Mouse (Mus musculus) limb, embryonic 14.5 days (tissue): Measurements from ENCODE around the gene Arhgap9. TPM values are rescaled to one million over a fixed set of nuclear protein-coding genes. Genes with fewer than 3 reads are reported as not detected.

Experiments
- ATAC-seq: fragments of 200-750 bp; cut with Nextera tagmentation; 2 replicates; pipeline ENCODE4 v1.8.0; 2017; ENCODE audit warnings: low read depth, moderate number of reproducible peaks, moderate TSS enrichment; ENCODE audit not compliant: low FRiP score
- DNase-seq: peaks from one replicate; pipeline ENCODE4 v3.0.0-alpha.2; 2015; ENCODE audit warnings: low spot score
- H3K27ac ChIP-seq: fragments of 300-500 bp; sonication (generic); replicated peaks from 2 replicates; pipeline ENCODE4 v1.5.1; 2014; ENCODE audit warnings: low read depth, mild to moderate bottlenecking, low read length, moderate library complexity, mixed read lengths
- H3K27me3 ChIP-seq: fragments of 300-500 bp; sonication (generic); 2 replicates; pipeline ENCODE4 v1.6.1; 2014; ENCODE audit warnings: low read length, mixed read lengths; ENCODE audit not compliant: control insufficient read depth, insufficient read depth
- H3K36me3 ChIP-seq: fragments of 300-500 bp; sonication (generic); 2 replicates; pipeline ENCODE4 v1.6.1; 2014; ENCODE audit warnings: mild to moderate bottlenecking, low read length, moderate library complexity, mixed read lengths; ENCODE audit not compliant: control insufficient read depth, insufficient read depth
- H3K4me1 ChIP-seq: fragments of 300-500 bp; sonication (generic); 2 replicates; pipeline ENCODE4 v1.6.1; 2014; ENCODE audit warnings: antibody characterized with exemption, low read length, mixed read lengths; ENCODE audit not compliant: control insufficient read depth, insufficient read depth
- H3K4me2 ChIP-seq: fragments of 300-500 bp; sonication (generic); replicated peaks from 2 replicates; pipeline ENCODE4 v1.6.1; 2014; ENCODE audit warnings: low read depth, mild to moderate bottlenecking, low read length, moderate library complexity; ENCODE audit not compliant: severe bottlenecking
- H3K4me3 ChIP-seq: fragments of 300-500 bp; sonication (generic); replicated peaks from 2 replicates; pipeline ENCODE4 v1.5.1; 2014; ENCODE audit warnings: low read length
- H3K9ac ChIP-seq: fragments of 300-500 bp; sonication (generic); 2 replicates; pipeline ENCODE4 v1.6.1; 2014; ENCODE audit warnings: mild to moderate bottlenecking, low read depth, low read length, moderate library complexity; ENCODE audit not compliant: severe bottlenecking
- H3K9me3 ChIP-seq: fragments of 300-500 bp; sonication (generic); 2 replicates; pipeline ENCODE4 v1.6.1; 2016; ENCODE audit warnings: low read length; ENCODE audit not compliant: control insufficient read depth
- POLR2A ChIP-seq: fragments of 200-500 bp; IDR thresholded peaks from 2 replicates; pipeline ENCODE4 v1.8.0; 2012; ENCODE audit warnings: inconsistent platforms, mild to moderate bottlenecking, moderate library complexity, borderline replicate concordance; ENCODE audit not compliant: insufficient read depth, insufficient read length; ENCODE audit errors: extremely low read depth
- WGBS: fragments of 180-500 bp; shearing (Covaris S2); extraction: QIAGEN DNeasy Blood & Tissue Kit; methylation state at CpG from one replicate; pipeline ENCODE4 v1.1.7; 2014; 5-methylcytosine and 5-hydroxymethylcytosine counted together
- polyA plus RNA-seq, 2 experiments: library from polyadenylated mRNA; depleted of rRNA in 1 of 2; stranded (reverse) in 1 of 2; unstranded in 1 of 2; fragments of >200 nt; fragmentation: Nextera tagmentation in 1 of 2; extraction: Ambion mirVana in 1 of 2; gene quantifications; 2 replicates each; pipeline versions ENCODE4 v1.2.1 to v1.2.3; 2012 to 2014

Gene Arhgap9
- polyA plus RNA-seq, 2 experiments: 5.5 to 5.6 TPM

- Histone ChIP-seq H3K27me3 (peaks cover 23% of the 10 kb centered on the region), H3K4me2 (peak overlapping the region; percentile 96), H3K4me3 (peak overlapping the region; percentile 52), H3K9me3 (no peaks in the 10 kb centered on the region), H3K4me1 (peaks cover 8% of the 10 kb centered on the region; the same call in 1 of the 2 replicates), H3K27ac (no peak overlapping the region), H3K36me3 (peaks cover 16% of the 10 kb centered on the region), H3K9ac (peak overlapping the region; percentile 67)
- ATAC-seq (0 out of 2 replicates have a peak, but pooled peaks have one; percentile 14), DNase-seq (no peak)
- no peak for TF ChIP-seq POLR2A
- under 1% methylated on average over 48 of the region's 54 CpGs for WGBS
Measured at GRCm38 (mm10) chr10:127326017-127326801, 4.4 kb downstream of the Arhgap9 start.

GRCm38 (mm10) chr10:127326828-127327227 lies 5.1 kb downstream of the Arhgap9 start:
- ATAC-seq (no peak), DNase-seq (no peak)
- Histone ChIP-seq H3K27me3 (peaks cover 23% of the 10 kb centered on the region), H3K27ac (no peak overlapping the region), H3K9me3 (no peaks in the 10 kb centered on the region), H3K4me3 (peak overlapping the region; percentile 52), H3K9ac (peak overlapping the region; percentile 67), H3K4me1 (peaks cover 8% of the 10 kb centered on the region; the same call in 1 of the 2 replicates), H3K4me2 (peak overlapping the region; percentile 96), H3K36me3 (peaks cover 22% of the 10 kb centered on the region)
- WGBS: 6% methylated on average over 29 of the region's 29 CpGs
- no peak for TF ChIP-seq POLR2A

- no peak overlapping the region for H3K9ac ChIP-seq
- 0 out of 2 replicates have a peak overlapping the region, but pooled peaks have one; percentile 96 for H3K4me2 ChIP-seq
- DNase-seq: no peak
- peaks cover 8% of the 10 kb centered on the region; the same call in 1 of the 2 replicates for H3K4me1 ChIP-seq
- peak overlapping the region; percentile 52; the same call in 1 of the 2 replicates for H3K4me3 ChIP-seq
- 60% methylated on average over 18 of the region's 18 CpGs for WGBS
- peaks cover 29% of the 10 kb centered on the region for H3K36me3 ChIP-seq
- no peaks in the 10 kb centered on the region for H3K9me3 ChIP-seq
- no peak for ATAC-seq
- H3K27ac ChIP-seq: no peak overlapping the region
- TF ChIP-seq POLR2A: no peak
- peaks cover 23% of the 10 kb centered on the region for H3K27me3 ChIP-seq
Measured at GRCm38 (mm10) chr10:127327461-127328145, 5.8 kb downstream of the Arhgap9 start.

GRCm38 (mm10) chr10:127330212-127330611 lies 8.4 kb downstream of the Arhgap9 start:
- Histone ChIP-seq H3K36me3 (peaks cover 50% of the 10 kb centered on the region), H3K9ac (no peak overlapping the region), H3K27ac (no peak overlapping the region), H3K4me3 (no peak overlapping the region), H3K4me1 (peaks cover 8% of the 10 kb centered on the region; the same call in 1 of the 2 replicates), H3K9me3 (no peaks in the 10 kb centered on the region), H3K4me2 (no peak overlapping the region), H3K27me3 (peaks cover 23% of the 10 kb centered on the region)
- 77% methylated on average over 7 of the region's 7 CpGs for WGBS
- no peak for ATAC-seq
- TF ChIP-seq POLR2A: no peak
- no peak for DNase-seq

- no peak for TF ChIP-seq POLR2A
- Histone ChIP-seq H3K36me3 (peaks cover 71% of the 10 kb centered on the region), H3K9me3 (no peaks in the 10 kb centered on the region), H3K4me2 (no peak overlapping the region; the same call in 1 of the 2 replicates), H3K27ac (no peak overlapping the region), H3K9ac (no peak overlapping the region), H3K4me1 (no peaks in the 10 kb centered on the region), H3K27me3 (peaks cover 6% of the 10 kb centered on the region; the same call in 1 of the 2 replicates), H3K4me3 (no peak overlapping the region)
- WGBS: 45% methylated on average over 31 of the region's 31 CpGs
- DNase-seq (no peak), ATAC-seq (no peak)
Measured at GRCm38 (mm10) chr10:127332211-127332874, 10.6 kb downstream of the Arhgap9 start.
